Mouse (Mus musculus): ENCODE data around the gene Cops4. TPM values are rescaled to one million over a fixed set of nuclear protein-coding genes. Genes with fewer than 3 reads are reported as not detected.

Gene Cops4
- polyA plus RNA-seq, 1 experiment from 2014 or later, result 151 TPM

DNA sequence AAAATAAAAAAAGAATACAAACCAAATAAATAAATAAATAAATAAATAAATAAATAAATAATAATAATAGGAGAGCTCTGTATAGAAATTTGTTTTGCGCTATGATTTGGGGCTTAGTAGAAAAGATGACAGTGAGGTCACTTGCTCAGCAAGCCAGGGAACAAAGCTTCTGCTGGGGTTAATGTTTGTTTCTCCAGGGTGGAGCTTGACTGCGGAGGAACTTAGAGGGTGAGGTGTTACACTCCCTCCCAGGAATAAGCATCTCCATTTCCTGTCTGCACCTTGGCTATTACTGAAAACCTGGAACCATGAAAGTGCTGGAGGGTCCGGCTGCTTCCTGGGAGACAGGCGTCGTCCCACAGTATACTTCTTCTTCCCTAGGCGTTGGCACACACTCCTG is 77.9 kb downstream of the Cops4 start:
- H3K9me3 ChIP-seq (replicated peaks; ENCODE audit: control insufficient read depth, low read length), result peaks cover 6% of the 10 kb centered on the region

More for the DNA sequence above, 77.9 kb downstream of the Cops4 start:
- WGBS, result 83% methylated on average over 6 of the region's 6 CpGs
- H3K27me3 ChIP-seq (ENCODE audit: control insufficient read depth, insufficient read depth, low read length), result no peaks in the 10 kb centered on the region
- no peak overlapping the region for H3K4me2 ChIP-seq (ENCODE audit: low read depth, low read length)
- H3K36me3 ChIP-seq (ENCODE audit: control insufficient read depth, insufficient read depth), result no peaks in the 10 kb centered on the region
- no peak overlapping the region for H3K4me3 ChIP-seq (ENCODE audit: low read length)
- H3K4me1 ChIP-seq (ENCODE audit: control insufficient read depth, insufficient read depth, low read length), result no peaks in the 10 kb centered on the region
- no peak overlapping the region for H3K9ac ChIP-seq (ENCODE audit: low read length)
- H3K27ac ChIP-seq (ENCODE audit: low read length), result no peak overlapping the region
- no peak for ATAC-seq (replicated peaks; ENCODE audit: extremely low read depth, insufficient read depth, low FRiP score)

Small RNA genes within 50 kb of the gene (microRNA-seq; reads per million reads assigned to microRNA genes)
- not detected for gene Gm23222

Other genes starting within 250 kb of the Cops4 start
- 149 and 150 TPM in 2 replicates for gene Sec31a, start 102.1 kb upstream of the Cops4 start, polyA plus RNA-seq (2015; fragmentation: Nextera tagmentation; extraction: Ambion mirVana)
- 9.9 and 10.8 TPM in 2 replicates for gene Lin54, start 17.7 kb upstream of the Cops4 start, polyA plus RNA-seq (2015; fragmentation: Nextera tagmentation; extraction: Ambion mirVana)
- 18.5 and 44.7 TPM in 2 replicates for gene Plac8, start 53.9 kb downstream of the Cops4 start, polyA plus RNA-seq (2015; fragmentation: Nextera tagmentation; extraction: Ambion mirVana)
- 73.2 TPM in 2 replicates for gene Coq2, start 156.8 kb downstream of the Cops4 start, polyA plus RNA-seq (2015; fragmentation: Nextera tagmentation; extraction: Ambion mirVana)
- 1.2 and 1.7 TPM in 2 replicates for gene Hpse, start 201.4 kb downstream of the Cops4 start, polyA plus RNA-seq (2015; fragmentation: Nextera tagmentation; extraction: Ambion mirVana)

Measured in heart, embryonic 16.5 days (tissue).